ENCODE assay signal across 14 mouse cellular contexts in the genomic region with DNA sequence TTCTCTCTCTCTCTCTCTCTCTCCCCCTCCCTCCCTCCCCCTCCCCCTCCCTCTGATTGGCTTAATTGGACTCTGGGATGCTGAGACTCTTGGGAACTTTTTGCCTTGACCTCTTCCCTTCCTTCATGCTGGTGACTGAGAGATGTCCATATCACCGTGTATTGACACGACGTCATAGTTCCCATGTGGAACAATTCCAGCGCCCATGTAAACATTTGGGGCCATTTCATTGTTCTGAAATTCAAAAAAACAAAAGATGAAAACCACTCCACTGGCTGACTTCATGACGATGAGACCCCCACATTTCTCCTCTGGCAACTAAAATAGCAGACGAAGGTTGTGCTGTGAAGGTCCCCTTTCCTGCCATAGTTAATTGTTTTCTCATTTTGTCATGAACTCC.
"Had no signal": no experiment of that assay in that cellular context is flagged by ENCODE, and none has a peak within 500 bp of the region (broad histone marks: within the 10 kb centered on the region; RNA-seq: fewer than 3 reads in every experiment).

No protein-coding gene starts in this region.

- H3K27me3 ChIP-seq: intestine, embryonic 15.5 days; liver, embryonic 15.5 days; midbrain, embryonic 12.5 days; stomach, embryonic 15.5 days had no signal

- H3K4me1 ChIP-seq: intestine, embryonic 15.5 days; limb, embryonic 10.5 days; liver, embryonic 15.5 days; stomach, embryonic 15.5 days had no signal

- ATAC-seq: intestine, embryonic 15.5 days had no signal

- DNase-seq: kidney, adult 18-20 months; kidney, postnatal 14 days; right cerebral cortex, postnatal 14 days; thymus, adult 2 months; thymus, postnatal 25 days had no signal

- H3K4me3 ChIP-seq: intestine, embryonic 15.5 days; left cerebral cortex, adult 2 months; limb, embryonic 10.5 days; liver, embryonic 15.5 days; megakaryocyte, embryonic 14.5 days; midbrain, embryonic 12.5 days; stomach, embryonic 15.5 days had no signal

- H3K9me3 ChIP-seq: intestine, embryonic 15.5 days; limb, embryonic 10.5 days; liver, embryonic 15.5 days; megakaryocyte, embryonic 14.5 days; midbrain, embryonic 12.5 days; stomach, embryonic 15.5 days had no signal

- H3K9ac ChIP-seq: intestine, embryonic 15.5 days; liver, embryonic 15.5 days; midbrain, embryonic 12.5 days; stomach, embryonic 15.5 days had no signal

- H3K27ac ChIP-seq: intestine, embryonic 15.5 days; left cerebral cortex, adult 2 months; liver, embryonic 15.5 days; macrophage; midbrain, embryonic 12.5 days; stomach, embryonic 15.5 days had no signal

- H3K36me3 ChIP-seq: intestine, embryonic 15.5 days; limb, embryonic 10.5 days; liver, embryonic 15.5 days; midbrain, embryonic 12.5 days; stomach, embryonic 15.5 days had no signal

- H3K4me2 ChIP-seq: intestine, embryonic 15.5 days; liver, embryonic 11.5 days; liver, embryonic 15.5 days; midbrain, embryonic 12.5 days; stomach, embryonic 15.5 days had no signal
